Mouse (Mus musculus): ENCODE measurements around the gene Olfr549. TPM values are rescaled to one million over a fixed set of nuclear protein-coding genes. Genes with fewer than 3 reads are reported as not detected.

Olfr549 gene
- not detected for polyA plus RNA-seq (2014; fragmentation: Illumina TruSeq; extraction: RNeasy Lipid Tissue Mini Kit (QIAGEN cat#74804); ENCODE audit: insufficient read depth, low read depth, low replicate concordance)

DNA sequence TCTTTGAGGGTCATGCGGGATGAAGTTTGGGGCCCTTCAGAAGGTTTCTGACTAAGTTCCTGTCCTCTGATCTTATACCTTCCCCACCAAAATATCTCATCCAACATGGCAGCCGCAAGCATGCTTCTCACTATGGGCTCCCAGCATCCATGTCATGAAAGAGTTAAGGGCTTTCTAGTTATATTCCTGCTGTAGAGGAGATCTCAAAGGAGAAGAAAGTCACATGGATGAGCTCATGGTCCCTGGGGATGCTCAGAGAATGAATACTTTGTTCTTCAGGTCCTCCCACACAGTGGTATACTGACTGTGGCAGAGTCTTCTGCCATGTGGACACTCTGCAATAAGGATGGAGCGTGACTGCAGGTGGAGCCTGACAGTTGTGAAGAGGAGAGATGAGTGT is at the start of gene Olfr549:
Gene Olfr549 (plus strand): TSS at position 301 of the 400 bp plus-strand sequence.

DNA sequence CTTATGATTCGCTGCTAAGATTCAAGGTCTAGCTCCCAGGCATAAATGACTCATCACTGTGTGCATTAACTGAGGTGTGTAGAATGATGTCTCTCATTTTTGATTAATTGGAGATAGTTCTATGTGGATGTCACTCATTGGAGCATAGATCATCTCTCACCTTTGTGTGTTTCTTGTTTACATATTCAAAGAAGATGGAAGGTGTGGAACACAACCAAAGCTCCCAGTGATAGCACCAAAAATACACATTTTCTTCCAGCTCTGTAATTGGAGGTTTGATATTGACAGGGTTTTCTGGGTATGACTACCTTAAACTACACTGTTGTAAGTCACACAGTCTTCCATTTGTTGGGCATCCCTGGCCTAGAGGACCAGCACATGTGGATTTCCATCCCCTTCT is 15.2 kb upstream of the Olfr549 start, which contains the start of gene Olfr547:
Gene Olfr547 (plus strand): TSS at position 301 of the 400 bp plus-strand sequence.

DNA sequence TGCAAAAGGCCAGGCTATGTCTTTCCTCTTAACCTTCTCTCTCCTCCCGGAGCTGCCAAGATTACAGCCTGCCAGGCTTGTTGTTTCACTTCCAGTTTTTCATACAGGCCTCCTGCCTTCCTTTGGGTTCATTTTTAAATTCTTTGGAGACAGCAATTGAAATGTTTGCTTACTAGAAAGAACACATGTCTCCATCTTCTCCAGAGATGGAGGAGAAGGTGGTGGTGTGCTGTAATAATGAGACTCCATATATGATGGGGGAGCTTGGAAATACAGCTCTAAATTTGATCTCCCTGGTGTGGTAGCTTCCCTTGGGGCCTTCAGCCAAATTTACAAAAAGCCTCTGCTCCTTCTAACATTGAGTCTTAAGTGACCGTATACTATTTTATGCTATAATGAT is 9.1 kb upstream of the Olfr549 start, which contains the start of gene Olfr548-ps1:
Gene Olfr548-ps1 (plus strand): TSS at position 301 of the 400 bp plus-strand sequence.

DNA sequence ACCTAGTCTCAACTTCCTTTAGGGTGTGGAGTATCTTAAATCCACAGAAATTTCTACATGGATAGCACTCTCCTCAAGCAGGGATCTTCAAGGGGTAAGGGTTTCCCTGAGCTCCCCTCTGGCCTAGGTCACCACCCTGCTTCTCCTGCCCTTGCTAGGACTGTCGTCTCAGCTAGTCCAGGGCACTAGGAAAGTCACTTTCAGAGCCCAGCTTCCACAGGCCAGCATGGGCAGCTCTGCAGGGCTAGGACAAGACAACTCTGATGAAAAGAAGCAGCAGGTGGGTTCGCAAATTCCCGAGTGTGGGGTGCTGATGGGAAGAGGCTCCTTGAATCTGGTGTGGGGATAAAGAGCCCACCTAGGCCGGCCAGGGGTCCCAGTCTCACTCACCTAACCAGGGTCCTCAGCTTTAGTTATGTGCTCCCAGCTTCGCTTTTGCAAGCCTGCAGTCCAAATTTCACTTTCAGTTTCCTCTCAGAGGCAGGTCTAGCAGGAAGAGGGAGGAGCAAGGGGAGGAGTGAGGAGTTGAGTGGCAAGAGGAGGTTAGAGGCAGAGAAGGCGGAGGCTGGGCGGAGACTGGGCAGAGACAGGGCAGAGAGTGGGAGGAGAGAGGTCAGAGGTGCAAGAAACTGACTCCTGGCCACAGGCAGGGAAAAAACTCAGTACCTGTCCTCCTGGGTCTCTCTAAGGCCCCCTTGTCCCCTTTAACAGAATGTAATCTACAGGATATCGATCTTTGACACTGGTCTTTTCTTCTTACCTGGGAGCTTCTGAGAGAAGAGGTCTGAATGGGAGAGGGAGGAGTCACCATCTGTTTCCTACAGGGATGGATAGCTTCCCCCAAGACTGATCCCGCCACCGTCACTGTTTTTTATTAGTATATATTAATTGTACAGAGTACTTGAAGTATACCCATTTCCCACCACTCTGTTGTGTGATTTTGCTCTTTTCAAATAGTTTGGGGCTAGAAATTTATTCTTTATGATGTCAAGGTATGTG is 15.6 kb downstream of the Olfr549 start, which contains the start of gene Trim21:
Gene Trim21 (minus strand): TSS at position 488 of the 999 bp plus-strand sequence.

DNA sequence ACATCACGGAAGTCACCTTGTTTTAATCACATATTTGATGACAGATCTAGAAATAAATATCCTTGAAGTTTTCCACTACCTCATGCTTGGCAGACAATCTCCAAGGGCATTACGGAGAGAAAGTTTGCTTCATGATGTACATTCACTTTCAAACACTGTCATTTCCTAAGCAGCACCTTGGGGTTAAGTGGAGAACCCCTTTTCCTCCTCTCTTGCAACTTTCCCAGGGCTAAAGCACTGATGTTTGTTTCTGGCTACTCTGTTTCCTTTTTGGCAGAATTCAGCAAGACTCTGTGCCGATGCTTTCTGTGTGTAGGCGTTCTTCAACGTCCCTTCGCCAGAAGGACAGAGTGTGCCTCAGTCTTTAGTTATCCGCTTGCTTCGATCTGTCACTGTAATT is 21.5 kb downstream of the Olfr549 start, which contains the start of gene Olfr550:
Gene Olfr550 (plus strand): TSS at position 301 of the 400 bp plus-strand sequence.

DNA sequence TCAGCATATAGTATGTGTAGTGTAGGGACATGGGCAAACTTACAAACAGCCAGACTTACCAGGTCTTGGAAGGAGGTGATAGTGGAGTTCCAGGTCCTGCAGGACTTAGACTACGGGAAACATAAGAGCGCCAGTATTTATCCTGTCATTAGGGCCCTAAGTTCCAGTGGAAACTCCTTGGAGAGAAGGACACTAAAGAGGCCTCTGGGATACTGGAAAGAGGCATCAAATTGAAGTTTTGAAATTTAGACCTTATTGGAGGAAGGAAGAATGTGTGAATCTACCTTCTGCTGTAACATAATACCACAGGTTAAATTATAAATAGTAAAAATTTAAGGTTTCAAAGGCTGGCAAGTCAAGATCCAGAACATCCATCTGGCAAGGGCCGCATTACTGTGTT is 42.1 kb downstream of the Olfr549 start, which contains the start of gene Olfr551:
Gene Olfr551 (minus strand): TSS at position 101 of the 400 bp plus-strand sequence.

DNA sequence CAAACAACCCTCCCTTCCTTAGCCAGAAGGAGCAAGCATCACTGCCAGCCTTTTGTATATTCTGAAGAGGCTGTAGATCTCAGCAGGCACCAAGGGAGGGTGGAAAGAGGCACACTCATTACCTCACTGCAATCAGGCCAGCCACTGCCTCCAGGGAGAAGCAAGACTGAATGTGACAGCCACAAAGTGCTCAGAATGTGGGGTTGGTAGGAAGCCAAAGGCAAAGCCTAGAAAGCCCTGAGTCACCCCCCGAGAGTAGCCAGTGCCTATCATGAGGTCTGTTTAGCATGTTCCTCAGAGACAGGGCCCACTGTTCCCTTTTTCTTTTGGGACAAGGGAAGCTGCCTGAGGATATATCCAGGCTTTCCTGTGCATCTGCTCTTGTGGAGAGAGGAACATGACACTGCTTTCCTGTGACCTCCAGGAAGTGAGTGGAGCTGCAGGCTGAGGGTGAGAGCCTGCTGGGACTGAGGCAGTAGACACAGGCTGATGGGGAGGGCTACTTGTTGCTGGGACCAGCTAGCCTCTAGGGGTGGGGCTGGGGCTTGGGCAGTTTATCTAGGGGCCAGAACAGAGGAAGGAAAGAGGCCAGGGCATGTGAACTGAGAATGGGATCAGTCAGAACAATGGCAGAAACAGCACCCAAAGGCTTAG is 47.8 kb downstream of the Olfr549 start, which contains the start of gene Olfr552:
Gene Olfr552 (plus strand): TSS at position 393 of the 654 bp plus-strand sequence.

Other genes starting within 250 kb of the Olfr549 start
- gene Rrm1, start 108.2 kb upstream of the Olfr549 start, polyA plus RNA-seq (2014; fragmentation: Illumina TruSeq; extraction: RNeasy Lipid Tissue Mini Kit (QIAGEN cat#74804); ENCODE audit: insufficient read depth, low read depth, low replicate concordance), result 16.6 TPM
- not detected for gene Olfr543, start 68.2 kb upstream of the Olfr549 start, polyA plus RNA-seq (2014; fragmentation: Illumina TruSeq; extraction: RNeasy Lipid Tissue Mini Kit (QIAGEN cat#74804); ENCODE audit: insufficient read depth, low read depth, low replicate concordance)
- gene Olfr544, start 61.6 kb upstream of the Olfr549 start, polyA plus RNA-seq (2014; fragmentation: Illumina TruSeq; extraction: RNeasy Lipid Tissue Mini Kit (QIAGEN cat#74804); ENCODE audit: insufficient read depth, low read depth, low replicate concordance), result not detected
- gene Olfr545, start 50.3 kb upstream of the Olfr549 start, polyA plus RNA-seq (2014; fragmentation: Illumina TruSeq; extraction: RNeasy Lipid Tissue Mini Kit (QIAGEN cat#74804); ENCODE audit: insufficient read depth, low read depth, low replicate concordance), result not detected
- gene Olfr547, start 15.1 kb upstream of the Olfr549 start, polyA plus RNA-seq (2014; fragmentation: Illumina TruSeq; extraction: RNeasy Lipid Tissue Mini Kit (QIAGEN cat#74804); ENCODE audit: insufficient read depth, low read depth, low replicate concordance), result not detected
- gene Olfr548-ps1, start 9.0 kb upstream of the Olfr549 start, polyA plus RNA-seq (2014; fragmentation: Illumina TruSeq; extraction: RNeasy Lipid Tissue Mini Kit (QIAGEN cat#74804); ENCODE audit: insufficient read depth, low read depth, low replicate concordance), result not detected
- gene Trim21, start 15.6 kb downstream of the Olfr549 start, polyA plus RNA-seq (2014; fragmentation: Illumina TruSeq; extraction: RNeasy Lipid Tissue Mini Kit (QIAGEN cat#74804); ENCODE audit: insufficient read depth, low read depth, low replicate concordance), result 9.4 TPM
- gene Olfr550, start 21.6 kb downstream of the Olfr549 start, polyA plus RNA-seq (2014; fragmentation: Illumina TruSeq; extraction: RNeasy Lipid Tissue Mini Kit (QIAGEN cat#74804); ENCODE audit: insufficient read depth, low read depth, low replicate concordance), result 1.3 TPM
- not detected for gene Olfr551, start 42.0 kb downstream of the Olfr549 start, polyA plus RNA-seq (2014; fragmentation: Illumina TruSeq; extraction: RNeasy Lipid Tissue Mini Kit (QIAGEN cat#74804); ENCODE audit: insufficient read depth, low read depth, low replicate concordance)
- gene Olfr552, start 47.9 kb downstream of the Olfr549 start, polyA plus RNA-seq (2014; fragmentation: Illumina TruSeq; extraction: RNeasy Lipid Tissue Mini Kit (QIAGEN cat#74804); ENCODE audit: insufficient read depth, low read depth, low replicate concordance), result not detected
- gene Olfr553, start 68.3 kb downstream of the Olfr549 start, polyA plus RNA-seq (2014; fragmentation: Illumina TruSeq; extraction: RNeasy Lipid Tissue Mini Kit (QIAGEN cat#74804); ENCODE audit: insufficient read depth, low read depth, low replicate concordance), result not detected
- not detected for gene Olfr554, start 88.6 kb downstream of the Olfr549 start, polyA plus RNA-seq (2014; fragmentation: Illumina TruSeq; extraction: RNeasy Lipid Tissue Mini Kit (QIAGEN cat#74804); ENCODE audit: insufficient read depth, low read depth, low replicate concordance)
- not detected for gene Olfr555, start 109.0 kb downstream of the Olfr549 start, polyA plus RNA-seq (2014; fragmentation: Illumina TruSeq; extraction: RNeasy Lipid Tissue Mini Kit (QIAGEN cat#74804); ENCODE audit: insufficient read depth, low read depth, low replicate concordance)
- gene Olfr556, start 115.0 kb downstream of the Olfr549 start, polyA plus RNA-seq (2014; fragmentation: Illumina TruSeq; extraction: RNeasy Lipid Tissue Mini Kit (QIAGEN cat#74804); ENCODE audit: insufficient read depth, low read depth, low replicate concordance), result not detected
- 7.2 TPM for gene Trim68, start 137.5 kb downstream of the Olfr549 start, polyA plus RNA-seq (2014; fragmentation: Illumina TruSeq; extraction: RNeasy Lipid Tissue Mini Kit (QIAGEN cat#74804); ENCODE audit: insufficient read depth, low read depth, low replicate concordance)
- not detected for gene Olfr557, start 146.0 kb downstream of the Olfr549 start, polyA plus RNA-seq (2014; fragmentation: Illumina TruSeq; extraction: RNeasy Lipid Tissue Mini Kit (QIAGEN cat#74804); ENCODE audit: insufficient read depth, low read depth, low replicate concordance)
- 0.21 TPM for gene Olfr558, start 152.3 kb downstream of the Olfr549 start, polyA plus RNA-seq (2014; fragmentation: Illumina TruSeq; extraction: RNeasy Lipid Tissue Mini Kit (QIAGEN cat#74804); ENCODE audit: insufficient read depth, low read depth, low replicate concordance)
- gene Olfr33, start 169.2 kb downstream of the Olfr549 start, polyA plus RNA-seq (2014; fragmentation: Illumina TruSeq; extraction: RNeasy Lipid Tissue Mini Kit (QIAGEN cat#74804); ENCODE audit: insufficient read depth, low read depth, low replicate concordance), result not detected
- gene Olfr559, start 177.6 kb downstream of the Olfr549 start, polyA plus RNA-seq (2014; fragmentation: Illumina TruSeq; extraction: RNeasy Lipid Tissue Mini Kit (QIAGEN cat#74804); ENCODE audit: insufficient read depth, low read depth, low replicate concordance), result not detected
- not detected for gene Olfr560, start 209.5 kb downstream of the Olfr549 start, polyA plus RNA-seq (2014; fragmentation: Illumina TruSeq; extraction: RNeasy Lipid Tissue Mini Kit (QIAGEN cat#74804); ENCODE audit: insufficient read depth, low read depth, low replicate concordance)
- not detected for gene Olfr78, start 209.6 kb downstream of the Olfr549 start, polyA plus RNA-seq (2014; fragmentation: Illumina TruSeq; extraction: RNeasy Lipid Tissue Mini Kit (QIAGEN cat#74804); ENCODE audit: insufficient read depth, low read depth, low replicate concordance)
- not detected for gene Olfr561, start 221.4 kb downstream of the Olfr549 start, polyA plus RNA-seq (2014; fragmentation: Illumina TruSeq; extraction: RNeasy Lipid Tissue Mini Kit (QIAGEN cat#74804); ENCODE audit: insufficient read depth, low read depth, low replicate concordance)

Data from lung, adult 10 weeks (tissue).